Mouse (Mus musculus) CD4-positive naive resting alpha-beta T cell, adult 76 days (primary cell): Measurements from ENCODE around the gene Olfr1329. TPM values are rescaled to one million over a fixed set of nuclear protein-coding genes. Genes with fewer than 3 reads are reported as not detected.

ENCODE experiments used
- total RNA-seq: library from RNA; stranded (reverse); gene quantifications from one replicate; pipeline ENCODE4 v1.2.4, GENCODE M21; 2023

The Olfr1329 gene
- total RNA-seq = not detected

DNA sequence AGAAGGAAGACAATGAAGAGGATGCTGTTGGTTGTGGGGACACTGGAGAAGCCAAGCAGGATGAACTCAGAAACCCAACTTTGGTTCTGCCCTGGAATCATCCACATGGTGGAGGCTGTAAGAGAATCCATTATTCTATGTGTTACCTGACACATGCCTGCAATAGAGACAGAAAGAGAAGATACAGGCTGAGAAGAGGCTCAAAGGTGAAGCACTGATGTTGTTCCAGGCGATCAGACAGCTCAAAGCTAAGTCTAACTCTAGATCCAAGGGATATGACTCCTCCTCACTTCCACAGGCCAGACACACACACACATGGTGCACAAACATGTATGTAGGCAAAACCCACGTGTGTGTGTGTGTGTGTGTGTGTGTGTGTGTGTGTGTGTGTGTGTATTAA, at the start of gene Olfr1329:
Gene Olfr1329 (minus strand): TSS at position 101 of the 400 bp plus-strand sequence.

DNA sequence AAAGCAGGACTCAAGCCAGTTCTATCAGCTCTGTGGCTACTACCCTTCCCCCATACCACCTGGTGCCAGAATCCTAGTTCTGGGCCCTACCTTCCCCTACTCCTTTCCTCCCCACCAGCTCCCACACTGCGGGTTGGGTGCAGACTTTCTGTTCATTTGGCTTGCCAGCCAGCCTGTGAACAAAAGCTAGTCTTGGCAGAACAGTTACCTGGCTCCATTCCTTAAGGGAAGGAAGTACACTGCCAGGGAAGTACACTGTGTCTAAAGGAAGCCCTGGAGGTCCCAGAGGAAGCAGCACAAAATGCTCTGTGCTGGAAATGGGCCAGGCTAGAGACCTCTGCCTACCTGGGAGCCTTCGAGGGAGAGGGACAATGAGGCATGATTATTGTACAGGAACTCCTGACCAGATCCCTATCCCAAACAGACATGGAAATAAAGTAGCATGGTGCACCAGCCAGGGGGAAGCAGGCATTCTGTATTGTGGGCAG, 43.9 kb upstream of the Olfr1329 start, which contains the start of gene Lao1:
Gene Lao1 (plus strand): TSS at position 438 of the 488 bp plus-strand sequence.

DNA sequence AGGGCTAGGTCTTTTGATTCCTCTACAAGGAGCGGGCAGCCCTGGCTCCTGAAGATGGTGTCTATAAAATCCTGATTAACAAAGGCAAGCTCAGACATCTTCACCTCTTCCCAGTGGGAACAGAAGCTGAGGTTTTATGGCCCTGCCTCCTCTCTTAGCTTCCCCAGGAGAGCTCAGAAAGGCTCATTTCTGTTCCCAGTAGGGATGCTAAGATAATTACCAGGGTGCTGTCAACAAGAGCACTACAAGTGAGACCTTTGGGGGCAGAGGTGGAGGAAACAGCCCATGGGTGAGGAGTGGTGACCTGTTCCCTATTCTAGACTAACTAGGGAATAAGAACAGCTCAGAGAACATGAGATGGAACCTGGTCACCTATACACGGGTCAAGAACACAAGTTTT, 21.2 kb upstream of the Olfr1329 start, which contains the start of gene Olfr1328:
Gene Olfr1328 (minus strand): TSS at position 101 of the 400 bp plus-strand sequence.

GRCm38 (mm10) chr4:118888297-118888696, 29.0 kb downstream of the Olfr1329 start, which contains the start of gene Olfr1330:
TSS of gene Olfr1330 (plus strand) at chr4:118888597.

Other genes with a start within 250 kb of the Olfr1329 start
- gene Olfr1342, start 224.7 kb downstream of the Olfr1329 start, total RNA-seq = not detected
- not detected for gene Olfr1341, start 213.9 kb downstream of the Olfr1329 start, total RNA-seq
- not detected for gene Olfr1340, start 197.3 kb downstream of the Olfr1329 start, total RNA-seq
- gene Olfr1339, start 185.3 kb downstream of the Olfr1329 start, total RNA-seq = not detected
- not detected for gene Olfr1338, start 158.7 kb downstream of the Olfr1329 start, total RNA-seq
- not detected for gene Olfr1337, start 134.9 kb downstream of the Olfr1329 start, total RNA-seq
- not detected for gene Olfr1335, start 107.5 kb downstream of the Olfr1329 start, total RNA-seq
- not detected for gene Olfr1333, start 81.2 kb downstream of the Olfr1329 start, total RNA-seq
- gene Olfr1331, start 52.8 kb downstream of the Olfr1329 start, total RNA-seq = not detected
- gene Olfr1330, start 28.9 kb downstream of the Olfr1329 start, total RNA-seq = not detected
- gene Olfr1328, start 21.1 kb upstream of the Olfr1329 start, total RNA-seq = not detected
- gene Lao1, start 44.1 kb upstream of the Olfr1329 start, total RNA-seq = not detected
- gene Slc2a1, start 191.2 kb upstream of the Olfr1329 start, total RNA-seq = 41.3 TPM